In genomic region chr16:95862621-95863020, GRCm38 (mm10) we compare ENCODE assay signal across 8 mouse cellular contexts.
DNase-seq lines count a peak whose midpoint lies in the region; ATAC-seq lines count a peak whose summit lies in the region.

No protein-coding gene starts in this region.

- H3K4me1 ChIP-seq in midbrain, embryonic 15.5 days: no peaks in the 10 kb centered on the region

- no peaks in the 10 kb centered on the region for H3K27me3 ChIP-seq in midbrain, embryonic 15.5 days (replicated peaks)

- H3K4me3 ChIP-seq in midbrain, embryonic 15.5 days: no peak overlapping the region

- no peak overlapping the region for H3K9ac ChIP-seq in midbrain, embryonic 15.5 days

- whole genome bisulfite sequencing in midbrain, embryonic 15.5 days: 89% methylated on average over 3 of the region's 3 CpGs

- no peak overlapping the region for H3K4me2 ChIP-seq in midbrain, embryonic 15.5 days

- H3K27ac ChIP-seq in midbrain, embryonic 15.5 days: no peak overlapping the region

- H3K36me3 ChIP-seq in midbrain, embryonic 15.5 days (replicated peaks): no peaks in the 10 kb centered on the region

- ATAC-seq in granulocyte monocyte progenitor cell, adult 5-6 weeks (replicated peaks; ENCODE audit: poor library complexity, severe bottlenecking): peak; percentile 45
- no peak for ATAC-seq in midbrain, embryonic 15.5 days (replicated peaks)

- H3K9me3 ChIP-seq in midbrain, embryonic 15.5 days: no peaks in the 10 kb centered on the region

- peak; percentile 38 for DNase-seq in CD4-positive, CD25-positive, alpha-beta regulatory T cell, adult 2 months (ENCODE audit: low read depth, low spot score)
- DNase-seq in kidney, adult 9 months: peak; percentile 42
- peak; percentile 57 for DNase-seq in lung, postnatal 25 days (ENCODE audit: low spot score)
- no peak for DNase-seq in Muller cell, postnatal 12 days (ENCODE audit: inconsistent ontology term)
- no peak for DNase-seq in right cerebral cortex, postnatal 36 days (ENCODE audit: low spot score in 2 of 2)
- DNase-seq in urinary bladder, postnatal 25 days (ENCODE audit: low spot score): no peak

Comparison
In these comparisons a context has a peak if more than half of its experiments do, and no peak if none do; other contexts are left out.
1. DNase-seq: peak in CD4-positive, CD25-positive, alpha-beta regulatory T cell, adult 2 months (single experiment), kidney, adult 9 months (single experiment) and lung, postnatal 25 days (single experiment); none in Muller cell, postnatal 12 days (single experiment), right cerebral cortex, postnatal 36 days (0 of 2) and urinary bladder, postnatal 25 days (single experiment).